Mouse (Mus musculus) 3134 (cell line): ENCODE measurements around the gene Sytl3.

Experiments
- DNase-seq: peaks from one replicate; pipeline ENCODE4 v3.0.0-alpha.2; 2011; ENCODE audit warnings: low spot score; ENCODE audit not compliant: insufficient read length; ENCODE audit errors: extremely low read depth

The Sytl3 gene

GRCm38 (mm10) chr17:6748779-6749464 lies 90.0 kb downstream of the Sytl3 start:
- peak; percentile 49 for DNase-seq

GRCm38 (mm10) chr17:6751221-6751859 lies 92.4 kb downstream of the Sytl3 start:
- no peak for DNase-seq

- no peak for DNase-seq
Measured at GRCm38 (mm10) chr17:6752375-6752774, 93.5 kb downstream of the Sytl3 start.

- no peak for DNase-seq
Measured at GRCm38 (mm10) chr17:6755176-6755575, 96.3 kb downstream of the Sytl3 start.

- no peak for DNase-seq
Measured at GRCm38 (mm10) chr17:6755873-6756272, 97.0 kb downstream of the Sytl3 start.

GRCm38 (mm10) chr17:6757902-6758301 lies 99.0 kb downstream of the Sytl3 start:
- DNase-seq, result no peak

GRCm38 (mm10) chr17:6758845-6759244 lies 100.0 kb downstream of the Sytl3 start:
- no peak for DNase-seq

- DNase-seq, result no peak
Measured at GRCm38 (mm10) chr17:6759717-6760292, 100.9 kb downstream of the Sytl3 start.

- DNase-seq, result no peak
Measured at GRCm38 (mm10) chr17:6763513-6764226, 104.8 kb downstream of the Sytl3 start.

GRCm38 (mm10) chr17:6764227-6764593 lies 105.3 kb downstream of the Sytl3 start:
- no peak for DNase-seq

- DNase-seq, result no peak
Measured at GRCm38 (mm10) chr17:6764730-6765129, 105.8 kb downstream of the Sytl3 start.

- no peak for DNase-seq
Measured at GRCm38 (mm10) chr17:6765886-6766285, 107.0 kb downstream of the Sytl3 start.

- no peak for DNase-seq
Measured at GRCm38 (mm10) chr17:6766823-6767222, 107.9 kb downstream of the Sytl3 start.

GRCm38 (mm10) chr17:6767771-6768170 lies 108.9 kb downstream of the Sytl3 start:
- DNase-seq, result no peak

GRCm38 (mm10) chr17:6768301-6768788 lies 109.5 kb downstream of the Sytl3 start:
- no peak for DNase-seq

GRCm38 (mm10) chr17:6769602-6770001 lies 110.7 kb downstream of the Sytl3 start:
- no peak for DNase-seq

- DNase-seq, result no peak
Measured at GRCm38 (mm10) chr17:6771661-6772489, 113.0 kb downstream of the Sytl3 start.

- no peak for DNase-seq
Measured at GRCm38 (mm10) chr17:6772490-6772773, 113.5 kb downstream of the Sytl3 start.

- DNase-seq, result no peak
Measured at GRCm38 (mm10) chr17:6773249-6773966, 114.5 kb downstream of the Sytl3 start.

GRCm38 (mm10) chr17:6775221-6775620 lies 116.3 kb downstream of the Sytl3 start:
- no peak for DNase-seq
